In genomic region chr5:134234205-134234604, GRCm38 (mm10) we compare ENCODE assay signal across 11 mouse cellular contexts. TPM values are rescaled to one million over a fixed set of nuclear protein-coding genes. Genes with fewer than 3 reads are reported as not detected.
DNase-seq lines count a peak whose midpoint lies in the region; ATAC-seq and TF ChIP-seq lines count a peak whose summit lies in the region.
"Had no signal": no experiment of that assay in that cellular context is flagged by ENCODE, and none has a peak within 500 bp of the region (broad histone marks: within the 10 kb centered on the region; RNA-seq: fewer than 3 reads in every experiment).

No protein-coding gene starts in this region.

- H3K9ac ChIP-seq in forebrain, embryonic 12.5 days: no peak overlapping the region
- H3K9ac ChIP-seq in forebrain, embryonic 15.5 days (replicated peaks): no peak overlapping the region
- no peak overlapping the region for H3K9ac ChIP-seq in lung, embryonic 16.5 days (ENCODE audit: low read length)
- H3K9ac ChIP-seq in intestine, embryonic 15.5 days: no peak overlapping the region
- H3K9ac ChIP-seq: liver, embryonic 14.5 days had no signal

- no peak for ATAC-seq in forebrain, embryonic 12.5 days (ENCODE audit: low FRiP score)
- ATAC-seq in forebrain, embryonic 15.5 days (replicated peaks): no peak
- ATAC-seq in lung, embryonic 16.5 days (ENCODE audit: low read depth): no peak
- ATAC-seq in intestine, embryonic 15.5 days: no peak

- H3K4me3 ChIP-seq in forebrain, embryonic 12.5 days (replicated peaks): no peak overlapping the region
- H3K4me3 ChIP-seq in forebrain, embryonic 15.5 days: no peak overlapping the region
- no peak overlapping the region for H3K4me3 ChIP-seq in lung, embryonic 16.5 days (ENCODE audit: low read length)
- H3K4me3 ChIP-seq in intestine, embryonic 15.5 days (replicated peaks): no peak overlapping the region
- H3K4me3 ChIP-seq in small intestine, adult 2 months (ENCODE audit: low read depth, low read length): no peak overlapping the region

- WGBS in forebrain, embryonic 12.5 days: 74% methylated on average over 2 of the region's 2 CpGs
- WGBS in forebrain, embryonic 15.5 days: 63% methylated on average over 2 of the region's 2 CpGs
- 28% methylated on average over 2 of the region's 2 CpGs for WGBS in lung, embryonic 16.5 days
- 47% methylated on average over 2 of the region's 2 CpGs for whole genome bisulfite sequencing in intestine, embryonic 15.5 days
- 72% methylated on average over 2 of the region's 2 CpGs for WGBS in small intestine, adult 2 months

- H3K9me3 ChIP-seq in forebrain, embryonic 12.5 days: no peaks in the 10 kb centered on the region
- H3K9me3 ChIP-seq in forebrain, embryonic 15.5 days: no peaks in the 10 kb centered on the region
- H3K9me3 ChIP-seq in lung, embryonic 16.5 days (ENCODE audit: control insufficient read depth, low read length): no peaks in the 10 kb centered on the region
- no peaks in the 10 kb centered on the region for H3K9me3 ChIP-seq in intestine, embryonic 15.5 days

- TF ChIP-seq POLR2A in small intestine, adult 2 months (IDR thresholded peaks at IDR 0.05; ENCODE audit: low read depth, low read length): no peak

- no peak overlapping the region for H3K4me2 ChIP-seq in forebrain, embryonic 12.5 days
- H3K4me2 ChIP-seq in forebrain, embryonic 15.5 days (replicated peaks): no peak overlapping the region
- no peak overlapping the region for H3K4me2 ChIP-seq in lung, embryonic 16.5 days (ENCODE audit: low read depth, low read length)
- no peak overlapping the region for H3K4me2 ChIP-seq in intestine, embryonic 15.5 days (replicated peaks)

- TF ChIP-seq CTCF in small intestine, adult 2 months (IDR thresholded peaks at IDR 0.05; ENCODE audit: extremely low read depth, insufficient read length, insufficient replicate concordance, low read depth, low read length): no peak

- H3K27me3 ChIP-seq in forebrain, embryonic 12.5 days: no peaks in the 10 kb centered on the region
- no peaks in the 10 kb centered on the region for H3K27me3 ChIP-seq in forebrain, embryonic 15.5 days
- H3K27me3 ChIP-seq in lung, embryonic 16.5 days (ENCODE audit: control insufficient read depth, insufficient read depth, low read depth, low read length): no peaks in the 10 kb centered on the region
- no peaks in the 10 kb centered on the region for H3K27me3 ChIP-seq in intestine, embryonic 15.5 days (replicated peaks)
- no peaks in the 10 kb centered on the region for H3K27me3 ChIP-seq in small intestine, adult 2 months (ENCODE audit: control insufficient read depth, insufficient read depth, low read length)

- peak overlapping the region; percentile 56; the same call in 1 of the 2 replicates for H3K27ac ChIP-seq in forebrain, embryonic 12.5 days
- H3K27ac ChIP-seq in forebrain, embryonic 15.5 days (replicated peaks): no peak overlapping the region
- peak overlapping the region; percentile 32 for H3K27ac ChIP-seq in lung, embryonic 16.5 days (ENCODE audit: low read length)
- H3K27ac ChIP-seq in intestine, embryonic 15.5 days: peak overlapping the region; percentile 32; the same call in 1 of the 2 replicates
- H3K27ac ChIP-seq in small intestine, adult 2 months (ENCODE audit: insufficient read depth, low read depth, low read length): peak overlapping the region; percentile 79
- H3K27ac ChIP-seq: liver, embryonic 14.5 days had no signal

- peaks cover 29% of the 10 kb centered on the region for H3K4me1 ChIP-seq in forebrain, embryonic 12.5 days
- peaks cover 21% of the 10 kb centered on the region for H3K4me1 ChIP-seq in forebrain, embryonic 15.5 days
- peaks cover 38% of the 10 kb centered on the region for H3K4me1 ChIP-seq in lung, embryonic 16.5 days (replicated peaks; ENCODE audit: control insufficient read depth, insufficient read depth, low read length)
- peaks cover 32% of the 10 kb centered on the region for H3K4me1 ChIP-seq in intestine, embryonic 15.5 days (replicated peaks)
- peaks cover 30% of the 10 kb centered on the region for H3K4me1 ChIP-seq in small intestine, adult 2 months (ENCODE audit: control insufficient read depth, insufficient read depth, insufficient read length, low read length)

- peaks cover 39% of the 10 kb centered on the region for H3K36me3 ChIP-seq in forebrain, embryonic 12.5 days (replicated peaks)
- H3K36me3 ChIP-seq in forebrain, embryonic 15.5 days: peaks cover 35% of the 10 kb centered on the region
- H3K36me3 ChIP-seq in lung, embryonic 16.5 days (ENCODE audit: control insufficient read depth, insufficient read depth, low read length): peaks cover 29% of the 10 kb centered on the region
- peaks cover 32% of the 10 kb centered on the region for H3K36me3 ChIP-seq in intestine, embryonic 15.5 days
- peaks cover 18% of the 10 kb centered on the region for H3K36me3 ChIP-seq in small intestine, adult 2 months (ENCODE audit: control insufficient read depth, insufficient read depth, low read length)

- no peak for DNase-seq in lung, postnatal 4 days
- DNase-seq in cerebellum, postnatal 36 days: no peak
- DNase-seq in layer of hippocampus, postnatal 36 days: no peak
- DNase-seq: cerebellum, adult 9-10 months; kidney, adult 8-10 months had no signal

RNA-seq across cellular contexts. Expression of gene Ncf1, which starts 4.8 kb away (rescaled TPM):
- polyA plus RNA-seq in forebrain, embryonic 12.5 days (2016; fragmentation: Nextera tagmentation; extraction: Ambion mirVana): 1.4 and 2.0 TPM in 2 replicates
- 2.1 and 2.4 TPM in 2 replicates for polyA plus RNA-seq in forebrain, embryonic 15.5 days (2015; fragmentation: Nextera tagmentation; extraction: Ambion mirVana)
- polyA plus RNA-seq in lung, embryonic 16.5 days (2015; fragmentation: Nextera tagmentation; extraction: Ambion mirVana): 9.0 and 10.4 TPM in 2 replicates
- 4.2 and 6.0 TPM in 2 replicates for polyA plus RNA-seq in intestine, embryonic 15.5 days (2015; fragmentation: Nextera tagmentation; extraction: Ambion mirVana)
- polyA plus RNA-seq in small intestine, adult 2 months (2012; rRNA removed): 14.3 and 18.9 TPM in 2 replicates
- 1 to 10 TPM; 6.3 to 9.3 TPM for total RNA-seq in layer of hippocampus, postnatal 36 days (2021)

RNA-seq across cellular contexts. Expression of gene Gtf2ird2, which starts 50.4 kb away (rescaled TPM):
- 11.6 and 12.4 TPM in 2 replicates for polyA plus RNA-seq in forebrain, embryonic 12.5 days (2016; fragmentation: Nextera tagmentation; extraction: Ambion mirVana)
- polyA plus RNA-seq in forebrain, embryonic 15.5 days (2015; fragmentation: Nextera tagmentation; extraction: Ambion mirVana): 11.8 and 13.2 TPM in 2 replicates
- polyA plus RNA-seq in lung, embryonic 16.5 days (2015; fragmentation: Nextera tagmentation; extraction: Ambion mirVana): 8.6 and 9.1 TPM in 2 replicates
- 8.1 and 8.3 TPM in 2 replicates for polyA plus RNA-seq in intestine, embryonic 15.5 days (2015; fragmentation: Nextera tagmentation; extraction: Ambion mirVana)
- polyA plus RNA-seq in small intestine, adult 2 months (2012; rRNA removed): 2.6 and 3.5 TPM in 2 replicates
- 10 to 100 TPM; 14.0 to 14.6 TPM for total RNA-seq in layer of hippocampus, postnatal 36 days (2021)

RNA-seq across cellular contexts. Expression of gene Rcc1l, which starts 57.6 kb away (rescaled TPM):
- polyA plus RNA-seq in forebrain, embryonic 12.5 days (2016; fragmentation: Nextera tagmentation; extraction: Ambion mirVana): 29.4 TPM in 2 replicates
- polyA plus RNA-seq in forebrain, embryonic 15.5 days (2015; fragmentation: Nextera tagmentation; extraction: Ambion mirVana): 22.4 and 23.8 TPM in 2 replicates
- polyA plus RNA-seq in lung, embryonic 16.5 days (2015; fragmentation: Nextera tagmentation; extraction: Ambion mirVana): 22.5 and 22.8 TPM in 2 replicates
- 33.1 and 34.6 TPM in 2 replicates for polyA plus RNA-seq in intestine, embryonic 15.5 days (2015; fragmentation: Nextera tagmentation; extraction: Ambion mirVana)
- 6.2 and 10.3 TPM in 2 replicates for polyA plus RNA-seq in small intestine, adult 2 months (2012; rRNA removed)
- 10 to 100 TPM; 14.5 to 15.9 TPM for total RNA-seq in layer of hippocampus, postnatal 36 days (2021)
